Mouse (Mus musculus) fat pad, adult 2 months (tissue): ENCODE measurements around the gene Armh4.
"Not testable (repeated sequence)": the region's sequence is repeated elsewhere in the genome, so short reads cannot be mapped to it uniquely, and the experiment has no call there.

Source experiments
- DNase-seq: peaks from one replicate; pipeline ENCODE4 v3.0.0-alpha.2; 2011; ENCODE audit warnings: low read depth, low spot score; ENCODE audit errors: extremely low read depth

Armh4 gene

GRCm38 (mm10) chr14:49782715-49783531 lies at the start of gene Armh4:
Armh4 (minus strand) TSS chr14:49783383.
- DNase-seq: peak; percentile 52

GRCm38 (mm10) chr14:49829192-49830171 lies 46.3 kb upstream of the Armh4 start:
- DNase-seq: no peak

- not testable (repeated sequence) for DNase-seq
Measured at GRCm38 (mm10) chr14:49819721-49820440, 36.7 kb upstream of the Armh4 start.

GRCm38 (mm10) chr14:49818713-49819208 lies 35.6 kb upstream of the Armh4 start:
- DNase-seq: not testable (repeated sequence)

GRCm38 (mm10) chr14:49812966-49813365 lies 29.8 kb upstream of the Armh4 start:
- DNase-seq: not testable (repeated sequence)

- not testable (repeated sequence) for DNase-seq
Measured at GRCm38 (mm10) chr14:49805051-49805450, 21.9 kb upstream of the Armh4 start.

GRCm38 (mm10) chr14:49801444-49801843 lies 18.3 kb upstream of the Armh4 start:
- DNase-seq: no peak

GRCm38 (mm10) chr14:49793948-49794347 lies 10.8 kb upstream of the Armh4 start:
- no peak for DNase-seq

- DNase-seq: no peak
Measured at GRCm38 (mm10) chr14:49790542-49790941, 7.4 kb upstream of the Armh4 start.

GRCm38 (mm10) chr14:49785793-49786192 lies 2.6 kb upstream of the Armh4 start:
- DNase-seq: no peak

- no peak for DNase-seq
Measured at GRCm38 (mm10) chr14:49783866-49784265, 683 bp upstream of the Armh4 start.

- no peak for DNase-seq
Measured at GRCm38 (mm10) chr14:49780416-49780815, 2.8 kb downstream of the Armh4 start.

- not testable (repeated sequence) for DNase-seq
Measured at GRCm38 (mm10) chr14:49777539-49777938, 5.6 kb downstream of the Armh4 start.

- peak; percentile 50 for DNase-seq
Measured at GRCm38 (mm10) chr14:49771746-49772145, 11.4 kb downstream of the Armh4 start.

GRCm38 (mm10) chr14:49766601-49767000 lies 16.6 kb downstream of the Armh4 start:
- no peak for DNase-seq

GRCm38 (mm10) chr14:49755845-49756244 lies 27.3 kb downstream of the Armh4 start:
- DNase-seq: no peak

GRCm38 (mm10) chr14:49752614-49753013 lies 30.6 kb downstream of the Armh4 start:
- no peak for DNase-seq

GRCm38 (mm10) chr14:49745874-49746273 lies 37.3 kb downstream of the Armh4 start:
- DNase-seq: no peak

GRCm38 (mm10) chr14:49743946-49744526 lies 39.1 kb downstream of the Armh4 start:
- no peak for DNase-seq

- DNase-seq: no peak
Measured at GRCm38 (mm10) chr14:49739328-49739727, 43.9 kb downstream of the Armh4 start.
